Mouse (Mus musculus) MEL (cell line): ENCODE measurements at regions not wholly inside any gene's neighbourhood (a gene's known extent, or its start where the extent isn't known, plus 50 kb on each side); places are given as distances from the start of the nearest gene placed in this dataset.

Source experiments
- DNase-seq: peaks from one replicate; pipeline ENCODE4 v3.0.0; 2011; ENCODE audit warnings: low read depth, low spot score
- H3K27ac ChIP-seq: 2 replicates; pipeline ENCODE4 v1.5.1; 2012; ENCODE audit warnings: low read depth, mild to moderate bottlenecking, control low read depth, low read length, moderate library complexity; ENCODE audit not compliant: control insufficient read depth
- H3K27me3 ChIP-seq, 2 experiments: fragments of 150-350 bp in 1 of 2; sonication (generic) in 1 of 2; 2 replicates each; pipeline ENCODE4 v1.6.1; 2012; ENCODE audit warnings: low read length in 2 of 2, mild to moderate bottlenecking in 2 of 2, improper control_type of control experiment in 1 of 2, moderate library complexity in 1 of 2; ENCODE audit not compliant: insufficient read depth in 2 of 2, control insufficient read depth in 1 of 2
- H3K36me3 ChIP-seq, 2 experiments: 2 replicates each; pipeline ENCODE4 v1.6.1; 2012 to 2014; ENCODE audit warnings: low read length in 2 of 2, improper control_type of control experiment in 1 of 2, inconsistent platforms in 1 of 2, mild to moderate bottlenecking in 1 of 2; ENCODE audit not compliant: insufficient read depth in 2 of 2, control insufficient read depth in 1 of 2
- H3K4me1 ChIP-seq, 2 experiments: fragments of 150-350 bp in 1 of 2; sonication (generic) in 1 of 2; 2 replicates each; pipeline ENCODE4 v1.6.1; 2012; ENCODE audit warnings: low read length in 2 of 2, improper control_type of control experiment in 1 of 2, mild to moderate bottlenecking in 1 of 2; ENCODE audit not compliant: insufficient read depth in 2 of 2, control insufficient read depth in 1 of 2
- H3K4me3 ChIP-seq, 2 experiments: fragments of 150-350 bp in 1 of 2; sonication (generic) in 1 of 2; 2 replicates each; pipeline ENCODE4 v1.5.1; 2012; ENCODE audit warnings: low read depth in 2 of 2, low read length in 2 of 2, mild to moderate bottlenecking in 2 of 2, moderate library complexity in 2 of 2, control low read depth in 1 of 2, improper control_type of control experiment in 1 of 2; ENCODE audit not compliant: control insufficient read depth in 1 of 2, insufficient read depth in 1 of 2
- H3K79me2 ChIP-seq: 2 replicates; pipeline ENCODE4 v1.6.1; 2012; ENCODE audit warnings: mild to moderate bottlenecking, low read length, moderate library complexity; ENCODE audit not compliant: control insufficient read depth, poor library complexity, insufficient read depth
- H3K9ac ChIP-seq: 2 replicates; pipeline ENCODE4 v1.6.1; 2012; ENCODE audit warnings: low read depth, mild to moderate bottlenecking, control low read depth, low read length, moderate library complexity; ENCODE audit not compliant: control insufficient read depth, poor library complexity, severe bottlenecking
- H3K9me3 ChIP-seq: fragments of 150-350 bp; sonication (generic); replicated peaks from 2 replicates; pipeline ENCODE4 v1.6.1; 2012; ENCODE audit warnings: mild to moderate bottlenecking, low read length, improper control_type of control experiment, moderate library complexity; ENCODE audit not compliant: insufficient read depth
- CHD1 ChIP-seq: IDR thresholded peaks from 2 replicates; pipeline ENCODE4 v1.6.1; 2012; ENCODE audit warnings: low read depth, mild to moderate bottlenecking, inconsistent platforms, low read length, improper control_type of control experiment
- CHD2 ChIP-seq: IDR thresholded peaks from 2 replicates; pipeline ENCODE4 v1.6.1; 2011; ENCODE audit warnings: low read length, improper control_type of control experiment
- CTCF ChIP-seq, 3 experiments: IDR thresholded peaks in 2 of 3; conservative IDR thresholded peaks in 1 of 3; 2 replicates each; pipeline ENCODE4 v1.5.1; 2011 to 2012; ENCODE audit warnings: low read length in 3 of 3, low read depth in 2 of 3, mild to moderate bottlenecking in 2 of 3, improper control_type of control experiment in 1 of 3, inconsistent platforms in 1 of 3, mixed read lengths in 1 of 3, moderate library complexity in 1 of 3; ENCODE audit not compliant: control insufficient read depth in 1 of 3, insufficient read depth in 1 of 3, poor library complexity in 1 of 3, severe bottlenecking in 1 of 3
- ELF1 ChIP-seq: IDR thresholded peaks from 2 replicates; pipeline ENCODE4 v1.6.1; 2014; ENCODE audit warnings: low read depth, mild to moderate bottlenecking, inconsistent platforms, low read length, improper control_type of control experiment, moderate library complexity
- ETS1 ChIP-seq: IDR thresholded peaks from 2 replicates; pipeline ENCODE4 v1.6.1; 2012; ENCODE audit warnings: low read depth, mild to moderate bottlenecking, inconsistent platforms, low read length, improper control_type of control experiment, moderate library complexity
- GABPA ChIP-seq: IDR thresholded peaks from 2 replicates; pipeline ENCODE4 v1.6.1; 2012; ENCODE audit warnings: low read depth, mild to moderate bottlenecking, inconsistent platforms, low read length, improper control_type of control experiment, moderate library complexity
- HCFC1 ChIP-seq: IDR thresholded peaks from 2 replicates; pipeline ENCODE4 v1.6.1; 2012; ENCODE audit warnings: low read depth, mild to moderate bottlenecking, inconsistent platforms, low read length, improper control_type of control experiment, moderate library complexity
- MAFK ChIP-seq: IDR thresholded peaks from 2 replicates; pipeline ENCODE4 v1.6.1; 2011; ENCODE audit warnings: low read depth, mild to moderate bottlenecking, low read length, improper control_type of control experiment, borderline replicate concordance
- MYB ChIP-seq: IDR thresholded peaks from 2 replicates; pipeline ENCODE4 v1.6.1; 2011; ENCODE audit warnings: mild to moderate bottlenecking, low read depth, low read length, improper control_type of control experiment
- MYC ChIP-seq: IDR thresholded peaks from 2 replicates; pipeline ENCODE4 v1.6.1; 2011; ENCODE audit warnings: low read depth, mild to moderate bottlenecking, low read length, improper control_type of control experiment, moderate library complexity
- NELFE ChIP-seq: IDR thresholded peaks from 2 replicates; pipeline ENCODE4 v1.6.1; 2011; ENCODE audit warnings: low read depth, low read length, improper control_type of control experiment
- POLR2AphosphoS2 ChIP-seq: IDR thresholded peaks from 2 replicates; pipeline ENCODE4 v1.6.1; 2011; ENCODE audit warnings: low read length, improper control_type of control experiment
- POLR2AphosphoS5 ChIP-seq: IDR thresholded peaks from 2 replicates; pipeline ENCODE4 v1.6.1; 2012; ENCODE audit warnings: low read depth, borderline replicate concordance, mild to moderate bottlenecking, inconsistent platforms, low read length, moderate library complexity, mixed read lengths
- RAD21 ChIP-seq: IDR thresholded peaks from 2 replicates; pipeline ENCODE4 v1.6.1; 2011; ENCODE audit warnings: mild to moderate bottlenecking, low read depth, low read length, improper control_type of control experiment
- RCOR1 ChIP-seq: IDR thresholded peaks from 2 replicates; pipeline ENCODE4 v1.6.1; 2012; ENCODE audit warnings: low read depth, mild to moderate bottlenecking, inconsistent platforms, low read length, improper control_type of control experiment
- SIN3A ChIP-seq: IDR thresholded peaks from 2 replicates; pipeline ENCODE4 v1.6.1; 2012; ENCODE audit warnings: low read length, improper control_type of control experiment, inconsistent platforms
- TAL1 ChIP-seq: IDR thresholded peaks from 2 replicates; pipeline ENCODE4 v1.6.1; 2012; ENCODE audit warnings: mild to moderate bottlenecking, inconsistent platforms, low read length, moderate library complexity, mixed read lengths
- TBP ChIP-seq: IDR thresholded peaks from 2 replicates; pipeline ENCODE4 v1.8.0; 2011; ENCODE audit warnings: low read depth, low read length, improper control_type of control experiment
- TCF12 ChIP-seq: IDR thresholded peaks from 2 replicates; pipeline ENCODE4 v1.6.1; 2014; ENCODE audit warnings: low read depth, mild to moderate bottlenecking, inconsistent platforms, low read length, improper control_type of control experiment, moderate library complexity
- UBTF ChIP-seq: IDR thresholded peaks from 2 replicates; pipeline ENCODE4 v1.6.1; 2012; ENCODE audit warnings: low read depth, mild to moderate bottlenecking, inconsistent platforms, low read length, improper control_type of control experiment, moderate library complexity, borderline replicate concordance; ENCODE audit not compliant: insufficient read depth
- ZC3H11A ChIP-seq: IDR thresholded peaks from 2 replicates; pipeline ENCODE4 v1.6.1; 2012; ENCODE audit warnings: low read depth, mild to moderate bottlenecking, inconsistent platforms, low read length, improper control_type of control experiment
- ZKSCAN1 ChIP-seq: IDR thresholded peaks from 2 replicates; pipeline ENCODE4 v1.6.1; 2012; ENCODE audit warnings: low read depth, mild to moderate bottlenecking, inconsistent platforms, low read length, improper control_type of control experiment, moderate library complexity
- ZNF384 ChIP-seq: IDR thresholded peaks from 2 replicates; pipeline ENCODE4 v1.6.1; 2012; ENCODE audit warnings: low read depth, mild to moderate bottlenecking, inconsistent platforms, low read length, improper control_type of control experiment

- Histone ChIP-seq H3K4me3 (no peak overlapping the region), H3K27ac (no peak overlapping the region), H3K9me3 (no peaks in the 10 kb centered on the region), H3K27me3 (no peaks in the 10 kb centered on the region), H3K4me1 (no peaks in the 10 kb centered on the region), H3K79me2 (no peaks in the 10 kb centered on the region), H3K9ac (no peak overlapping the region), H3K36me3 (no peaks in the 10 kb centered on the region)
- DNase-seq = no peak
- no peak for TF ChIP-seq RAD21
- no peak for TF ChIP-seq NELFE
- TF ChIP-seq GABPA = no peak
- TF ChIP-seq TCF12 = no peak
- TF ChIP-seq POLR2AphosphoS2 = no peak
- TF ChIP-seq MAFK = no peak
- TF ChIP-seq ZNF384 = no peak
- TF ChIP-seq ELF1 = no peak
- TF ChIP-seq TBP = no peak
- no peak for TF ChIP-seq MYC
These were observed 70.5 kb downstream of the Inhbb start for GRCm38 (mm10) chr1:119351567-119351966.

GRCm38 (mm10) chr1:119350846-119351245 is 71.2 kb downstream of the Inhbb start:
- Histone ChIP-seq H3K27me3 (no peaks in the 10 kb centered on the region), H3K27ac (no peak overlapping the region), H3K4me1 (no peaks in the 10 kb centered on the region)
- DNase-seq = no peak
- TF ChIP-seq POLR2AphosphoS2 (no peak), CTCF (IDR thresholded peaks at IDR 0.05 in 2 of 3, conservative IDR thresholded peaks at IDR 0.05 in 1 of 3; ENCODE audit: control insufficient read depth in 1 of 3, insufficient read depth in 1 of 3, low read depth in 2 of 3, low read length in 3 of 3, poor library complexity in 1 of 3, severe bottlenecking in 1 of 3) (no peak), ZNF384 (no peak), ZKSCAN1 (no peak)
- TF ChIP-seq, all 39 proteins: peak for 0
- H3K9me3 ChIP-seq = no peaks in the 10 kb centered on the region
- no peak overlapping the region for H3K4me3 ChIP-seq
- no peak overlapping the region for H3K9ac ChIP-seq
- no peaks in the 10 kb centered on the region for H3K79me2 ChIP-seq
- no peaks in the 10 kb centered on the region for H3K36me3 ChIP-seq

GRCm38 (mm10) chr1:119350296-119350695 is 71.8 kb downstream of the Inhbb start:
- no peaks in the 10 kb centered on the region for H3K4me1 ChIP-seq
- H3K27me3 ChIP-seq = no peaks in the 10 kb centered on the region
- no peak for DNase-seq
- no peaks in the 10 kb centered on the region for H3K36me3 ChIP-seq
- TF ChIP-seq HCFC1 (no peak), CHD2 (no peak), NELFE (no peak), GABPA (no peak), POLR2AphosphoS2 (no peak), TBP (no peak), TAL1 (no peak), POLR2AphosphoS5 (no peak), ZC3H11A (no peak), SIN3A (no peak), ZNF384 (no peak), ETS1 (no peak), ZKSCAN1 (no peak), CHD1 (no peak), UBTF (no peak), RCOR1 (no peak), MYB (no peak)
- no peak overlapping the region for H3K27ac ChIP-seq
- H3K79me2 ChIP-seq = no peaks in the 10 kb centered on the region
- H3K9me3 ChIP-seq = no peaks in the 10 kb centered on the region
- no peak overlapping the region for H3K4me3 ChIP-seq
- H3K9ac ChIP-seq = no peak overlapping the region
